Mouse (Mus musculus) CD4-positive, CD25-positive, alpha-beta regulatory T cell (primary cell): ENCODE results near the gene Mybph. TPM values are rescaled to one million over a fixed set of nuclear protein-coding genes. Genes with fewer than 3 reads are reported as not detected.

Source experiments
- polyA plus RNA-seq: library from polyadenylated mRNA; unstranded; fragments of 100-300 nt; shearing (Covaris generic); gene quantifications from one replicate; pipeline ENCODE4 v1.2.1, GENCODE M21; 2017

Mybph gene
- 0.10 TPM for polyA plus RNA-seq

DNA sequence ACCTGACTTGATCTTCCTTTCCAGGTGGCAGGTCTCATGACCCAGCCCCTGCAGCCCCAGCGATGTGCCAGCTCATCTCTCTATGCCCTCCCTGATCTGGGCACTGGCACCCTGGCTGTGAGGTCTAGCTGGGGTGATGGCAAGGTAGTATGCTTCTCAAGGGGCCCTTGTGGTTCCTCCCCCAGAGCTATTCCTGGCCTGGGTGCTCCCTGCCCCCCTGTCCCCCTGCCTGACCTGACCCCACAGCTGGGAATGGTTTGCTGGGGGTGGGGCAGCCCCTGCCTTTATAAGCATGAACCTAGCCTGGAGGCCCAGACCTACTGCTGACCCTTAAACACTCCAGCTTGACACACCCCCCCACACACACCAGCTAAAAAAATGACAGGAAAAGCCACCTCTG lies at the start of gene Mybph:
Mybph (plus strand) TSS at position 323 of the 400 bp plus-strand sequence.

DNA sequence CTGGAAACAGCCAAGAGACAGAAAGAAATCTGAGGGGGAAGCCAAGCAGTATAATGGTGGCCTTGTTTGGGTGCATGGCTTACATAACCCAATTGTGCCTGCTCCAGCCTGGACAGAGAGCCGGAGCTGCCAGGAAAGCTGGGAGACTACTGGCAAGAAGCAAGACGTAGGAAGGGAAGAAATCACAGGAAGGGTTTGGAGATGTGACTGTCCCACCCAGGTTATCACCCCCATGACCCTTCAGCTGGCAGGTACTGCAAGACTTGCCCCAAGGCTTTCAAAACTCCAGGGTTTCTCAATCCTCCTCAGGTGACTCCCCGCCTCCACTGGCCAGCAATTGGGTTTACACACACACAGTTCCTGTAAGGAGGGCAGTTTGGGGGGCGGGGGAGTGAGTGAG lies 11.2 kb upstream of the Mybph start, which contains the start of gene Chil1:
Chil1 (plus strand) TSS at position 152 of the 400 bp plus-strand sequence.

DNA sequence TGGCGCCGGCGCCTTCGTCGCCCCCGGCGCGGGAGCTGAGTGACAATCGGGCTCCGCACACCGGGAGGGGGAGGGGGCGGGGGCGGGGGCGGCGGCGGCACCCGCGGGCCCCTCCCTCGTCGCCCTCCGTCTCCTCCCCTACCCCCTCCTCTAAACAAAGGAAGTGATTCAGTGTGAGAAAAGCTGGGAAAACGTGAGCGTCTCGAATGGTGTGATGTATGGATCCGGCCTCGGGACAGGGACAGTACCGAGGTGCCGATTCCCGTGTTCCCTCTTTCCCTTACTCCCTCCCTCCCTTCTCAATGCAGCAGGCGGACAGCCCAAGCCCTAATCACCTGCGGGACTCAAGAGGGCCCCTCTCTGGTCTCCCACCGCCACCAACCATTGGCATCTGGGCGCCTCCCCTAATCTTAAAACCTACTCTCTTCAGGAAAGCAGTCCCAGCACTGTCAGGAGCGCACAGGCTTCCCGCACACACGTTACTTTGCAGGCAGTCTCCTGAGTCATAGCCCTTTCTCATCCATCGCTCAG lies 42.2 kb downstream of the Mybph start, which contains the start of gene Adora1:
Adora1 (minus strand) TSS at position 41 of the 531 bp plus-strand sequence.

Other genes starting within 250 kb of the Mybph start
- not detected for gene Fmod, start 156.2 kb upstream of the Mybph start, polyA plus RNA-seq
- gene Btg2, start 114.3 kb upstream of the Mybph start, polyA plus RNA-seq = 190 TPM
- gene Chit1, start 82.2 kb upstream of the Mybph start, polyA plus RNA-seq = not detected
- gene Chil1, start 11.3 kb upstream of the Mybph start, polyA plus RNA-seq = 0.38 TPM
- gene Adora1, start 42.0 kb downstream of the Mybph start, polyA plus RNA-seq = not detected
- gene Myog, start 96.5 kb downstream of the Mybph start, polyA plus RNA-seq = not detected
- 0.13 TPM for gene Ppfia4, start 139.5 kb downstream of the Mybph start, polyA plus RNA-seq
- 64.3 TPM for gene Tmem183a, start 168.5 kb downstream of the Mybph start, polyA plus RNA-seq
- not detected for gene 4933406M09Rik, start 192.5 kb downstream of the Mybph start, polyA plus RNA-seq
- gene Cyb5r1, start 212.1 kb downstream of the Mybph start, polyA plus RNA-seq = 27.7 TPM
- gene Adipor1, start 221.9 kb downstream of the Mybph start, polyA plus RNA-seq = 82.3 TPM